ENCODE assay signal across 16 mouse cellular contexts in genomic region chr15:100260351-100260750, GRCm38 (mm10). TPM values are rescaled to one million over a fixed set of nuclear protein-coding genes. Genes with fewer than 3 reads are reported as not detected.
DNase-seq lines count a peak whose midpoint lies in the region; ATAC-seq lines count a peak whose summit lies in the region.
"Had no signal": no experiment of that assay in that cellular context is flagged by ENCODE, and none has a peak within 500 bp of the region (broad histone marks: within the 10 kb centered on the region; RNA-seq: fewer than 3 reads in every experiment).

No protein-coding gene starts in this region.

- peak; percentile 73 for ATAC-seq in common myeloid progenitor, adult 5-6 weeks (replicated peaks; ENCODE audit: low read depth, poor library complexity, severe bottlenecking)
- ATAC-seq in granulocyte monocyte progenitor cell, adult 5-6 weeks (replicated peaks; ENCODE audit: poor library complexity, severe bottlenecking): peak; percentile 42; the same call in 1 of the 2 replicates
- ATAC-seq in megakaryocyte progenitor cell, adult 5-6 weeks (replicated peaks; ENCODE audit: poor library complexity): peak; percentile 78
- peak; percentile 56 for ATAC-seq in megakaryocyte-erythroid progenitor cell, adult 5-6 weeks (replicated peaks; ENCODE audit: low FRiP score, low TSS enrichment, poor library complexity, severe bottlenecking)

- DNase-seq in 416B (ENCODE audit: low read depth): peak; percentile 53

RNA-seq across cellular contexts. Expression of gene Tmprss12, which starts 20.3 kb away (rescaled TPM):
- total RNA-seq in common myeloid progenitor, adult 5-6 weeks (2017): not detected in 2 replicates
- not detected in 2 replicates for total RNA-seq in granulocyte monocyte progenitor cell, adult 5-6 weeks (2014; fragmentation: Nextera tagmentation)
- not detected in 2 replicates for total RNA-seq in granulocyte monocyte progenitor cell, adult 5-6 weeks (2017)
- total RNA-seq in megakaryocyte progenitor cell, adult 5-6 weeks (2015): not detected in 2 replicates
- not detected in 2 replicates for total RNA-seq in megakaryocyte progenitor cell, adult 5-6 weeks (2017)
- not detected in 2 replicates for total RNA-seq in megakaryocyte-erythroid progenitor cell, adult 5-6 weeks (2014; fragmentation: Nextera tagmentation)
- not detected in 2 replicates for total RNA-seq in megakaryocyte-erythroid progenitor cell, adult 5-6 weeks (2017)
- total RNA-seq: adrenal gland, adult 18-20 months; adrenal gland, adult 2 months; adrenal gland, adult 8-10 months; adrenal gland, postnatal 10 days; adrenal gland, postnatal 14 days; adrenal gland, postnatal 25 days; adrenal gland, postnatal 36 days; adrenal gland, postnatal 4 days; CH12.LX; G1E; MEL had no signal

RNA-seq across cellular contexts. Expression of gene Atf1, which starts 32.7 kb away (rescaled TPM):
- total RNA-seq in common myeloid progenitor, adult 5-6 weeks (2017): 77.0 and 94.4 TPM in 2 replicates
- 56.7 and 75.0 TPM in 2 replicates for total RNA-seq in granulocyte monocyte progenitor cell, adult 5-6 weeks (2014; fragmentation: Nextera tagmentation)
- 62.3 and 63.0 TPM in 2 replicates for total RNA-seq in granulocyte monocyte progenitor cell, adult 5-6 weeks (2017)
- 92.3 and 95.8 TPM in 2 replicates for total RNA-seq in megakaryocyte progenitor cell, adult 5-6 weeks (2015)
- 65.7 and 80.7 TPM in 2 replicates for total RNA-seq in megakaryocyte progenitor cell, adult 5-6 weeks (2017)
- total RNA-seq in megakaryocyte-erythroid progenitor cell, adult 5-6 weeks (2014; fragmentation: Nextera tagmentation): 82.7 and 87.7 TPM in 2 replicates
- total RNA-seq in megakaryocyte-erythroid progenitor cell, adult 5-6 weeks (2017): 94.7 and 123 TPM in 2 replicates

RNA-seq across cellular contexts. Expression of gene Mettl7a1, which starts 43.6 kb away (rescaled TPM):
- 68.5 and 80.8 TPM in 2 replicates for total RNA-seq in common myeloid progenitor, adult 5-6 weeks (2017)
- total RNA-seq in granulocyte monocyte progenitor cell, adult 5-6 weeks (2014; fragmentation: Nextera tagmentation): 24.4 and 27.4 TPM in 2 replicates
- total RNA-seq in granulocyte monocyte progenitor cell, adult 5-6 weeks (2017): 50.9 and 53.6 TPM in 2 replicates
- 15.0 and 17.7 TPM in 2 replicates for total RNA-seq in megakaryocyte progenitor cell, adult 5-6 weeks (2015)
- total RNA-seq in megakaryocyte progenitor cell, adult 5-6 weeks (2017): 49.5 and 63.2 TPM in 2 replicates
- 38.9 and 45.1 TPM in 2 replicates for total RNA-seq in megakaryocyte-erythroid progenitor cell, adult 5-6 weeks (2014; fragmentation: Nextera tagmentation)
- 65.6 and 68.2 TPM in 2 replicates for total RNA-seq in megakaryocyte-erythroid progenitor cell, adult 5-6 weeks (2017)

Comparison
In these comparisons a context has a peak if more than half of its experiments do, and no peak if none do; other contexts are left out.
1. Peak in every context shown above with its lines: DNase-seq and ATAC-seq.